Mouse (Mus musculus) gastrocnemius, adult 8-10 months (tissue): ENCODE data around the gene Ugt1a10. TPM values are rescaled to one million over a fixed set of nuclear protein-coding genes. Genes with fewer than 3 reads are reported as not detected.
"Not testable (repeated sequence)": the region's sequence is repeated elsewhere in the genome, so short reads cannot be mapped to it uniquely, and the experiment has no call there.

Experiments used
- DNase-seq, 2 experiments: peaks; one replicate each; pipeline ENCODE4 v3.0.0; 2022; ENCODE audit warnings: low spot score in 2 of 2
- total RNA-seq, 4 experiments: library from RNA; stranded (reverse); gene quantifications; 2 replicates each; pipeline ENCODE4 v1.2.4; 2022

Ugt1a10 gene
- total RNA-seq, 4 experiments from 2014 or later, result not detected

GRCm38 (mm10) chr1:88138145-88138544 is 83.0 kb downstream of the Ugt1a10 start:
- no peak for DNase-seq

GRCm38 (mm10) chr1:88140492-88140891 is 85.3 kb downstream of the Ugt1a10 start:
- DNase-seq, result not testable (repeated sequence)

GRCm38 (mm10) chr1:88143966-88144675 is 88.9 kb downstream of the Ugt1a10 start:
- peak in 1 of 2 experiments; percentile 4 for DNase-seq

- DNase-seq, result not testable (repeated sequence)
Measured at GRCm38 (mm10) chr1:88145278-88145677, 90.1 kb downstream of the Ugt1a10 start.

- DNase-seq, result not testable (repeated sequence)
Measured at GRCm38 (mm10) chr1:88150133-88150532, 94.9 kb downstream of the Ugt1a10 start.

- no peak for DNase-seq
Measured at GRCm38 (mm10) chr1:88158430-88158829, 103.2 kb downstream of the Ugt1a10 start.

- no peak for DNase-seq
Measured at GRCm38 (mm10) chr1:88165711-88166110, 110.5 kb downstream of the Ugt1a10 start, which contains the start of gene Ugt1a5. Gene Ugt1a5, plus strand, starts transcription at chr1:88166012.

DNA sequence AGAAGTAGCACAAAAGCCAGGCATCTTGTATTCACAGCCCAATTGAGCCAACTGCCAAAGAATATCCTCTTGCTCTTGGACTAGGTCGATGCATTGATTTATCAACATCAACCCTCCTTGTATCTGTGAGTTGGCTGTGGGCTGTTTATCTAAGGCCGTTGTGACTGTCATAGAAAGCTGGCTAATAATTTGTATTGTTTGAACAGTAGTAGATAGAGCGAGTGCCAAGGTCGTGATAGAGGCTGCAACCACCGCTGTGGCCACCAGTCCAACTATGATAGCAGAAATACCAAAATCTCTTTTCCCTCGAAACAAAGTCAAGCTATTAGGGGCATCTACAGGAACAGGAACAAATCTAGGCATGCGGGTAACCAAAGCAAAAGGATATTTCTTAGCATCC is 117.0 kb downstream of the Ugt1a10 start:
- not testable (repeated sequence) for DNase-seq

DNA sequence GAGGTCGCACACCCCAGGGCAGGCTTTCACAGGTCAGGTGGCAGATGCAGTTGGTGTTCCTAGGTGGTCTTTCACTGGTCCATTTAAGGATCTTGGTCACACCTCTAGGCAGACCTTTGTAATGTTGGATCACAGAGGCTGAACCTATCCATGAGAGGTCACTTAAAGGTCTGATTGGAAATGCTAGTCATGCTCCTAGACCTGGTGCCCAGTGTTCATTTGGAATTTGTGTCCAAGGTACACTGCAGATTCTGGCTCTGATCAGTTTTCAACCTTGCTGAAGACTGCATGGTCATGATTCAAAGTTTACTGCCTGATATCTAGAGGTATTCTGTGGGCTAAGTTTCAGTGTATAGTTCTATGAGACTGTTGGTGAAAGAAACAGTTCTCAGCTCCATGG is 124.5 kb downstream of the Ugt1a10 start:
- DNase-seq, result no peak

DNA sequence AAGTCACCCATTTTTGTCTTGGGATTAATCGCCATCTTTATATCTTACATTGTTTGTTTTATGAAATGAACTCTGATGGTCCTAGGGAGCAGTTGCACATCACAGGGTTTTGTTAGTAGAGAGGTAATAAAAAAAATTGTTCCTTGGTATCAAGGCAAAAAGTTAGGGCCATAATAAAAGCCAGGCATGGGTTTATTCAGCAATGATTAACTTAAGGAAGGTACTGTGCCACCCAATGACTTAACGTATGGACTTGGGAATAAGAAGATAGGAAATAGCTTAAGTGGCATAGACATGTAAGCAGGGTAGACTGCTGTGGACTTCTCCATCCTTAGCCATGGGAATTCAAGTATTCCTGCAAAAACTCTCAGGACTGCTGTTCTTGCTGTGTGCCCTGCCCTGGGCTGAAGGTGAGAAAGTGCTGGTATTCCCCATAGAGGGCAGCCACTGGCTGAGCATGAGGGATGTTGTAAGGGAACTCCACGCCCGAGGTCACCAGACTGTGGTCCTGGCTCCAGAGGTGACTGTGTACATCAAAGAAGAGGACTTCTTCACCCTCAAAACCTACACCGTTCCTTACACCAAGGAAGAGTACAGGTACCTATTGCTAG is 131.2 kb downstream of the Ugt1a10 start:
- no peak for DNase-seq

GRCm38 (mm10) chr1:88192136-88192535 is 136.9 kb downstream of the Ugt1a10 start:
- no peak for DNase-seq

GRCm38 (mm10) chr1:88195687-88196086 is 140.5 kb downstream of the Ugt1a10 start:
- DNase-seq, result no peak

DNA sequence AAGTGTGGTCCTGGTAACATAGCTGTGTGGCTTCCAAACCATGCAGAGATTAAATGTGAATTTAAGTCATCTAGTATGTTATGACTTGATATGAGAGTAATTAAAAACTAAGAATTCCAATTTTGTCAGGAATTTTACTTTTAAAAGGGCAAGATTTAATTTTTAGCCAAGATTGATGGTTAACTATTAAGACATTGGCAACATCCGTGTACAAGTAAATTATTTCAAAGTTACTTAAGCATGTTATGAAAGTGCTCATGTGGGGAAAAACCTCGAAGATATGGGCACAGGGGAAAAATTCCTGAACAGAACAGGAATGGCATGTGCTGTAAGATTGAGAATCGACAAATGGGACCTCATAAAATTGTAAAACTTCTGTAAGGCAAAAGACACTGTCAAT is 142.3 kb downstream of the Ugt1a10 start:
- DNase-seq, result no peak

GRCm38 (mm10) chr1:88199996-88200395 is 144.8 kb downstream of the Ugt1a10 start:
- no peak for DNase-seq

DNA sequence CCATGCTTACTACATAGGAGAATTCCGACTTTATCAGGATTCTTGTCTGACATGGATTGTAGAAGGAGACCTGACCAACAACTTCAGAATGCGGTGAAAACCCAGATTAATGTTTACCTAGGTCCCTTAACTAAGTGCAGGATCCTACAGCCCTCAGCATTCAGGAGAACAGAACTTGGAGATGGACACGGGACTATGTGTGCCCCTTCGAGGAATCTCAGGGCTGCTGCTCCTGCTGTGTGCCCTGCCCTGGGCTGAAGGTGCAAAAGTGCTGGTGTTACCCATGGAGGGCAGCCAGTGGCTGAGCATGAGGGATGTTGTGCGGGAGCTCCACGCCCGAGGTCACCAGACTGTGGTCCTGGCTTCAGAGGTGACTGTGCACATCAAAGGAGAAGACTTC is 145.3 kb downstream of the Ugt1a10 start, which contains the start of gene Ugt1a2:
Gene Ugt1a2 (plus strand): TSS at position 146 of the 400 bp plus-strand sequence.
- DNase-seq, result no peak

DNA sequence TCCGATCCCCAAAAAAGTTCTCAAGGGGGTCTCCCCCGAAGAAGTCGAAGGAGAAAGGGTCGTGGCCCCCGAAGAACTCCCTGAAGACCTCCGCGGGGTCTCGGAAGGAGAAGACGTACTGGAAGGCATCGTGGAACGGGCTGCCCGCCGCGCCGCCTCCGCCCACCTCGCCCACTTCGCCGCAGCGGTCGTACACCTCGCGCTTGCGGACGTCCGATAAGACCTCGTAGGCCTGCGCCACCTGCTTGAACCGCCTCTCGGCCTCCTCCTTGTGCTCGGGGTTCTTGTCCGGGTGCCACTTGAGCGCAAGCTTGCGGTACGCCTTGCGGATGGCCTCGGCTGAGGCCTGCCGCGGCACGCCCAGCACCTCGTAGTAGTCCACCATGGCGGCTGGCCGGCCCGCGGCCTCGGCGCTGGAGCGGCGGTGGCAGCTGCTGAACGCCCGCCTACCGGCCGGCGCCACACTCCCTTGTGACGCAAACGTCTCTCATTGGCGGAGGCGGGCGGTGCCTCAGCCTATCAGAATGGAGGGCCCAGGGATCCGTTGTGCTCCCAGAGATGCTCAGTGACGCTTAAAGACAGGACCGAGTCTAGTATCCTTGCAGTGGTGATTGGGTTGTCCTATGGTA is 150.2 kb downstream of the Ugt1a10 start, which contains the start of gene Dnajb3:
Gene Dnajb3 (minus strand): TSS at position 489 of the 629 bp plus-strand sequence.
- DNase-seq, result no peak

DNA sequence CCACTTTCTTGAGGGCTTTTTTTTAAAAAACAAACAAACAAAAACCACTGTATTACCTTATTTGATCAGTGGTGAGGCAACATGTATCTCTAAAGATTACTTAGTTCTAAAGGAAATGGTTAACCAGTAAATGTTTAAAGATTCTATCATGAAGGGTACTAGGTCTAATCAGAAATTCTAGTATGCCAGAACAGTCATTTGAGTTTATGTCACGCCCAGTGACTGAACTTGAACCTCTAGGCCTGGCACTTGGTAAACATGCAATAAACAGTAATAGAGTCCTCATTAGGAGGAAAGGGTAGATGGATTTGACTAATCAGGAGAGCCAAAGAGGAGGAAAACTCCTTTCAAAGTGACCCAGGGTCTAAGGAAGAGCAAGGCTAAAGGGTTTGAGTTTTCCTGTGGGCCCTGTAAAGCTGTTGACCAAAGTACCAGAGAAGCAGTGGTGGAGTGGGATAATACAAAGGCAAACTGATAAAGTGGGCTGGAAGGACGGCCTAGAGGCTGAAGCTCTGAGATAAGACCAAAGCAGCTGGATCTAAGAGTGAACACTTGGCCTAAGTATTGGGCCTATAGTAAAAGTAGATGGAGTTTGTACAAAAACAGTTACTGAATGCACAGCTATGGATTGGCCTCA is 151.8 kb downstream of the Ugt1a10 start:
- DNase-seq, result no peak

DNA sequence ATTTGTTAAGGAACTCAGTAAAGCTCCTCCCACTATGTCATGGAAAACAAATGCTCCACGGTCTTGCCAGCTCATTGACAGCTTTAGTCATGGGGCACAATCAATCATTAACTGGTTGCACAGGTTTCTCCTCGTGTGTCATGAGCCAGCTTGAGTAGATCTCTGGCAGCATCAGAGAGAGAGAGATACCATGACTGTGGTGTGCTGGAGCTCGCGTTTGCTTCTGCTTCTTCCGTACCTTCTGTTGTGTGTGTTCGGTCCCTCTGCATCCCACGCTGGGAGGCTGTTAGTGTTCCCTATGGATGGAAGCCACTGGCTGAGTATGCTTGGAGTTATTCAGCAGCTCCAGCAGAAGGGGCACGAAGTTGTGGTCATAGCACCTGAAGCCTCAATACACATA is 156.6 kb downstream of the Ugt1a10 start, which contains the start of gene Ugt1a1:
Gene Ugt1a1 (plus strand): TSS at position 148 of the 400 bp plus-strand sequence.
- DNase-seq, result no peak

DNA sequence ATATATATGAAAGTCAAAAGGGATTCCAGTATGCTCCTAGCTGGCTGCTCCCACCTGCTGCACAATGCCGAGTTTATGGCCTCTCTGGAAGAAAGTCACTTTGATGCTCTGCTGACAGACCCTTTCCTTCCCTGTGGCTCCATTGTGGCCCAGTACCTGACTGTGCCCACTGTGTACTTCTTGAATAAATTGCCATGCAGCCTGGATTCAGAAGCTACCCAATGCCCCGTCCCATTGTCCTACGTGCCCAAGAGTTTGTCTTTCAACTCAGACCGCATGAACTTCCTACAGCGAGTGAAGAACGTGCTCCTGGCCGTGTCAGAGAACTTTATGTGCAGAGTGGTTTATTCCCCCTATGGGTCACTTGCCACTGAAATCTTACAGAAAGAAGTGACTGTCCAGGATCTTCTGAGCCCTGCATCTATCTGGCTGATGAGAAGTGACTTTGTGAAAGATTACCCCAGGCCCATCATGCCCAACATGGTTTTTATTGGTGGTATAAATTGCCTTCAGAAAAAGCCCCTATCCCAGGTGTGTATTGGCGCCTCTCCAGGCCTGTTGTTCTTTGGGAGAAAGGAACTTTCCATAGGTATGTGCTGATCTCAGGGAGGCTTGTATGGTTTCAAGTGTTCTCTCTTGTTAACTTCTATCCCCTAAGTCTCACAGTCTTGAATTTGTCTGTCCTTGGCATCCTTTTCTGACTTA is 157.3 kb downstream of the Ugt1a10 start:
- DNase-seq, result peak in 1 of 2 experiments; percentile 11

DNA sequence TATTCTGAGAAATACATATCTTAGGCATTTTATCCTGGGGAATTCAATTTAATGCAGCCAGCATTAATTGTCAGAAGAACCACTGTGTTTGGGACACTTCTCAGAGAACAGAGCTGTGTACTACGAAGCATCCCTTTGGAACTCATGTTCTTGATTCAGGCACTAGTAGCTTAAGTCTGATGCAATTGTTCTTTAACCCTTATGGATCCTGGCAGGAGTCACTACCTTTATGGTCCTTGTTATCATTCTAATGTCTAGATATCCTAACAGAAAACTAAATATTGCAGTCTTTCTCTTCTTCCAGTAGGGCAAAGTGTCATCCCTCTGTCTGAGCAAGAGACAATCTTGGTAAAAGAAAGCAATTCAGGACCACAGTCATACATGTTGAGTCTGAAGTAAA is 157.9 kb downstream of the Ugt1a10 start:
- DNase-seq, result no peak
